Mouse (Mus musculus) heart, embryonic 14.5 days (tissue): ENCODE measurements around the gene Garnl3. TPM values are rescaled to one million over a fixed set of nuclear protein-coding genes. Genes with fewer than 3 reads are reported as not detected.
A peak's percentile ranks its signal among the peaks of the same experiment; 100 is the strongest.

ENCODE experiments used
- ATAC-seq: fragments of 200-750 bp; cut with Nextera tagmentation; 2 replicates; pipeline ENCODE4 v1.8.0; 2017; ENCODE audit warnings: low read depth, moderate TSS enrichment; ENCODE audit not compliant: insufficient number of reproducible peaks, insufficient read depth, low FRiP score
- H3K27ac ChIP-seq, 2 experiments: fragments of 200-500 bp in 1 of 2; fragments of 300-500 bp in 1 of 2; sonication (generic) in 1 of 2; replicated peaks in 1 of 2; 2 replicates each; pipeline ENCODE4 v1.5.1; 2012 to 2014; ENCODE audit warnings: low read depth in 2 of 2, low read length in 2 of 2, control low read depth in 1 of 2, mild to moderate bottlenecking in 1 of 2, mixed read lengths in 1 of 2; ENCODE audit not compliant: control insufficient read depth in 1 of 2, insufficient read depth in 1 of 2
- H3K27me3 ChIP-seq: fragments of 300-500 bp; sonication (generic); 2 replicates; pipeline ENCODE4 v1.6.1; 2014; ENCODE audit warnings: mild to moderate bottlenecking, low read length, control low read depth; ENCODE audit not compliant: control insufficient read depth, insufficient read depth
- H3K36me3 ChIP-seq: fragments of 300-500 bp; sonication (generic); 2 replicates; pipeline ENCODE4 v1.6.1; 2014; ENCODE audit warnings: mild to moderate bottlenecking, control low read depth, low read length, mixed read lengths; ENCODE audit not compliant: control insufficient read depth, insufficient read depth
- H3K4me1 ChIP-seq, 2 experiments: fragments of 200-500 bp in 1 of 2; fragments of 300-500 bp in 1 of 2; sonication (generic) in 1 of 2; 2 replicates each; pipeline ENCODE4 v1.6.1; 2012 to 2014; ENCODE audit warnings: low read length in 2 of 2, control low read depth in 1 of 2, mixed read lengths in 1 of 2; ENCODE audit not compliant: control insufficient read depth in 2 of 2, insufficient read depth in 2 of 2
- H3K4me2 ChIP-seq: fragments of 300-500 bp; sonication (generic); 2 replicates; pipeline ENCODE4 v1.6.1; 2014; ENCODE audit warnings: mild to moderate bottlenecking, low read length
- H3K4me3 ChIP-seq, 2 experiments: fragments of 200-500 bp in 1 of 2; fragments of 300-500 bp in 1 of 2; sonication (generic) in 1 of 2; 2 replicates each; pipeline ENCODE4 v1.5.1; 2012 to 2014; ENCODE audit warnings: low read length in 2 of 2, mild to moderate bottlenecking in 2 of 2, control low read depth in 1 of 2, low read depth in 1 of 2, moderate library complexity in 1 of 2; ENCODE audit not compliant: control insufficient read depth in 1 of 2, insufficient read depth in 1 of 2
- H3K9ac ChIP-seq: fragments of 300-500 bp; sonication (generic); 2 replicates; pipeline ENCODE4 v1.6.1; 2014; ENCODE audit warnings: mild to moderate bottlenecking, low read length
- H3K9me3 ChIP-seq: fragments of 300-500 bp; sonication (generic); 2 replicates; pipeline ENCODE4 v1.6.1; 2016; ENCODE audit warnings: low read length, control low read depth; ENCODE audit not compliant: control insufficient read depth
- WGBS: fragments of 180-500 bp; shearing (Covaris S2); extraction: QIAGEN DNeasy Blood & Tissue Kit; methylation state at CpG from one replicate; pipeline ENCODE4 v1.1.7; 2014; 5-methylcytosine and 5-hydroxymethylcytosine counted together
- polyA plus RNA-seq: library from polyadenylated mRNA; unstranded; fragments of >200 nt; fragmentation: Nextera tagmentation; extraction: Ambion mirVana; gene quantifications from 2 replicates; pipeline ENCODE4 v1.2.1, GENCODE M21; 2014

Gene Garnl3
- polyA plus RNA-seq, 1 experiment from 2014 or later: 11.0 TPM

DNA sequence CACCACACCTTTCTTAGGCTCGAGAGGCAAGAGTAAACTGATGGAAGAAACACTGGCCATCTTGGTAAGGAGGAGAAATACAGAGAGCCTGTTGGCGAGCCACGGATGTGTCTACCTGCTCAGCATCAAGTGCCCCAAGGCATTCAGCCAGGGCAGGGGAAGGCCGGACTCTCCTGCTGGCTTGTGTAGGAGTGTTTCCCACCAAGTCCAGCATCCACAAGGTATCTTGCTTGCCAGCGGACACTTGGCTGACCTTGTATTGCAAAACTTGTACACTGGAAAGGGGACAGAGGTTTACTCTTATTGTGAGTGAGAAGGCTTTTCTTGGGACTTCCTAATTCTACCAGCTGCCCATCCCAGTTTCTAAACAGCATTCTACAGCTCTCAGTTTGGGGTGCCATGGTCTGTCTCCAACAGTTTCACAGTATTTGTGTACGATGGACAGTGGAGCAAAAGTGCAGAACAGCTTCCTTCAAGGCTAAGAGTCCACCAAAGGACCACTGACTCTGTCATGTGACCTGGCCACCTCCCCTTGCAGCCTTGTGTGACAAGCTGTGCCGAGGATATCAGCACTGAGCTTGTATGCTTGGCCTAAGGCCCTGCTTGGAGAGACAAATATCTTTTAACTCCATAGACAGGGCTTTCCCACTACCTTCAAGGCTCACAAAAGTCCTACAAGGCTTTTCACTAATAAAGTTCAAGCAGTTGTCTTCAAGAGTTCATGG lies 3.5 kb upstream of the Garnl3 start:
- no peak overlapping the region for H3K4me3 ChIP-seq
- H3K4me2 ChIP-seq: no peak overlapping the region
- no peak overlapping the region for H3K9ac ChIP-seq
- WGBS: 69% methylated on average over 7 of the region's 7 CpGs
- no peaks in the 10 kb centered on the region for H3K9me3 ChIP-seq
- peaks cover 0 to 3% of the 10 kb centered on the region in 2 experiments; a peak in 1 of 4 replicates for H3K4me1 ChIP-seq
- no peaks in the 10 kb centered on the region for H3K36me3 ChIP-seq
- peaks cover 7% of the 10 kb centered on the region; the same call in 1 of the 2 replicates for H3K27me3 ChIP-seq
- H3K27ac ChIP-seq: no peak overlapping the region
- no peak for ATAC-seq

DNA sequence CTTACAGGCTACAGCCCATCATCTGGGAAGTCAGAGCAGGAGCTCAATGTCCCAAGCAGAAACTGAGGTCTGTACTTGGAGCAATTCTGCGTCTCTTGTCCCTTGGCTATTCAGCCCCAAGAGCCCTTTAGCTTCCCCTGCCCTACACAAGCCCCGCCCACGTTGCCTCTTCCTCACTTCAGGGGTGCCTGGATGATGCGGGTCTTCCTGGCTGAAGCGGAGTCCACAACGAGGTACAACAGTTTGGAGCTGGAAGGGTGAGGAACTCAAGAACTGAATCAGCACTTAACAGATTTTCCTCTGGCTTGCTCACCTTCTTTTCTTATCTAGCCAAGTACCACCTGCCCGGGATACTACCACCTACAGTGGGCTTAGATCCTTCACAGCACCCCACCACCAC lies 852 bp upstream of the Garnl3 start:
- Histone ChIP-seq H3K4me2 (0 out of 2 replicates have a peak overlapping the region, but pooled peaks have one; percentile 91), H3K27me3 (peaks cover 7% of the 10 kb centered on the region; the same call in 1 of the 2 replicates), H3K4me1 (peaks cover 6 to 13% of the 10 kb centered on the region in 2 experiments; a peak in 3 of 4 replicates), H3K27ac (no peak overlapping the region), H3K4me3 (no peak overlapping the region), H3K9ac (no peak overlapping the region), H3K36me3 (no peaks in the 10 kb centered on the region), H3K9me3 (no peaks in the 10 kb centered on the region)
- WGBS: 3% methylated on average over 7 of the region's 7 CpGs
- ATAC-seq: no peak

DNA sequence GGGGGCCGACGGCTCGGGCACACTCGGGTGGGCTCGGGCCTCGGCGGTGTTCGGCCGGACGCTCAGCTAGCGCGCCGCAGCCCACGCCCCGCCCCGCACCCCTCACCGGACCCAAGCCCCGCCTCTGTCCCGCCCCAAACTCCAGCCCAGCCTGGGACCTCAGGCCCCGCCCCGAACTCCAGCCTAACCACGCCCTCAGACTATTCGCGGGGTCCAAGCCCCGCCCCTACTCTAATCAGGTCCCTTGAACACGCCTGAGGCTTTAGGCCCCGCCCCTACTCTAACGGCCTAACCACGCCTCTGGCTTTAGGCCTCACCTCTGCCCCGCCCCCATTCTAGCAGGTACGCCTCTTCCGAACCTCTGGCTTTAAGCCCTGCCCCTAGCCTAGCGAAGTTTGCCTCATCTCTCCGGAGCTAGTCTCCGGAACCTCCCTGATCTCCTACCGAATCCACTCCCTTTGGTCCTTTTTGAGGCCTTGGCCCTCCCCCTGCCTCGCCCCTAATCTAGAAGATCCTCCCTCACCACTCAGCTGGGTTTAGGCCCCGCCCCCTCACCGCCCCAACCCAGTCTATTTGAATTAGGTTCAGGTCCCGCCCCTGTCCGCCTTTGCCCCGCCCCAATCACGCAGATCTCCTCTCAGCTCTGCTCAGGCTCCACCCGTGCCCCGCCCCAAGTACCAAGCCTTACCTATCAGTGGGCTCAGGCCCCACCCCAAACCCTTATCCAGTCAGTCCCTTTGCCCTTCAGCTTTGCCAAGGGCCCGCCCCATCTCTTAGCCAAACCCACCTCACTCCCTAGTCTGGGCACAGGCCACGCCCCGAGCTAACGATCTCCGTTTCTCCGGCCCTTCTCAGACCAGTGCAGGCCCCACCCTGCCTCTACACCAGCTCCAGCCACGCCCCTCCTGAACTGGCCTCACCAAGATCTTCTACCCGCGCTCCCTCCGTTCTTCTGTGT lies 649 bp downstream of the Garnl3 start:
- peak overlapping the region; percentile 69 to 76 for H3K27ac ChIP-seq
- ATAC-seq: peak; percentile 92
- H3K9ac ChIP-seq: peak overlapping the region; percentile 82
- no peaks in the 10 kb centered on the region for H3K36me3 ChIP-seq
- peaks cover 7% of the 10 kb centered on the region; the same call in 1 of the 2 replicates for H3K27me3 ChIP-seq
- peak overlapping the region; percentile 91 for H3K4me2 ChIP-seq
- no peaks in the 10 kb centered on the region for H3K9me3 ChIP-seq
- peaks cover 6 to 13% of the 10 kb centered on the region in 2 experiments; a peak in 3 of 4 replicates for H3K4me1 ChIP-seq
- H3K4me3 ChIP-seq: peak overlapping the region; percentile 57 to 76
- under 1% methylated on average over 46 of the region's 55 CpGs for WGBS

DNA sequence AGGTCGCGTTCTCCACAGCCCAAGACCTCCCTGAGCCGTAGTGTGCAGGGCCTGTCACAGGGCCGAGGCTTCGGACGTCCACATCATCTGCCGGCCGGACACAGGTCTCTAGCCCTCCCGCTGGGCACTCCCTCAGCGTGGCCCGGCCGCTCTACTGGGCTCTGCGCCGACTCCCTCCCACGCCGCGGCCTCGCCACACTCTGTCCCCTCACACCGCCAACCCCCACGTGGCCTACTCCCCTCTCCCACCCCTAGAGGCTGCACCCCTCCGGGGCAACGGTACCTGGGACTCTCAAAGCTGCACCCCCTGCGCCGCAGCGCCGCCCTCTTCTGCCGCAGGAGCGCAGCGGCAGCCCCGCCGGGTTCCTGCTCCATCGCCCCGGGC lies 1.3 kb downstream of the Garnl3 start:
- H3K36me3 ChIP-seq: no peaks in the 10 kb centered on the region
- peaks cover 6 to 13% of the 10 kb centered on the region in 2 experiments; a peak in 3 of 4 replicates for H3K4me1 ChIP-seq
- H3K4me3 ChIP-seq: peak overlapping the region; percentile 57 to 76
- peak overlapping the region; percentile 91 for H3K4me2 ChIP-seq
- peak overlapping the region; percentile 82 for H3K9ac ChIP-seq
- WGBS: 0% methylated on average over 33 of the region's 33 CpGs
- no peaks in the 10 kb centered on the region for H3K9me3 ChIP-seq
- peak; percentile 25 for ATAC-seq
- peaks cover 7% of the 10 kb centered on the region; the same call in 1 of the 2 replicates for H3K27me3 ChIP-seq
- peak overlapping the region in 1 of 2 experiments; percentile 59; a peak in 2 of 4 replicates for H3K27ac ChIP-seq

DNA sequence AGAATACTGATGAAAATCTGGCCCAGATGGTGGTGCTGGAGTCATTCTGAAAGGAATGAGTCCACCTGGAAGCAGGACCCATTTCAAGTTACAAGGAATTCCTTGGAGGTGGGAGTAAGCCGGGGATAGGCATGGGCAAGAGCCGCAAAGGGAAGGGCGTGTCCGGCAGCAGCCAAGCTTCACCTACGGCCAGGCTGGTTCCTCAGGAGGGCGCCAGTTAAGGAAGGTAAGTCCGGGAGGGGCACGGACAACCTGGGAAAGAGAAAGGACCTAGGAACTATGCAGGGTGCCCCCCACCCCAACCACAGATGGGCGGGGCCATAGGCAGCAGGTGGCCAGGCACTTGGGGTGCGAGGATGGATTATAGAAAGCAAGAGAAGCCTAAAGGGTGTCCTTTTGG lies 1.8 kb downstream of the Garnl3 start:
- H3K27me3 ChIP-seq: peaks cover 7% of the 10 kb centered on the region; the same call in 1 of the 2 replicates
- H3K36me3 ChIP-seq: no peaks in the 10 kb centered on the region
- peak overlapping the region; percentile 57 to 76 for H3K4me3 ChIP-seq
- H3K4me1 ChIP-seq: peaks cover 6 to 13% of the 10 kb centered on the region in 2 experiments; a peak in 3 of 4 replicates
- no peaks in the 10 kb centered on the region for H3K9me3 ChIP-seq
- WGBS: 2% methylated on average over 10 of the region's 10 CpGs
- ATAC-seq: no peak
- H3K9ac ChIP-seq: peak overlapping the region; percentile 82
- peak overlapping the region; percentile 91 for H3K4me2 ChIP-seq
- no peak overlapping the region for H3K27ac ChIP-seq

DNA sequence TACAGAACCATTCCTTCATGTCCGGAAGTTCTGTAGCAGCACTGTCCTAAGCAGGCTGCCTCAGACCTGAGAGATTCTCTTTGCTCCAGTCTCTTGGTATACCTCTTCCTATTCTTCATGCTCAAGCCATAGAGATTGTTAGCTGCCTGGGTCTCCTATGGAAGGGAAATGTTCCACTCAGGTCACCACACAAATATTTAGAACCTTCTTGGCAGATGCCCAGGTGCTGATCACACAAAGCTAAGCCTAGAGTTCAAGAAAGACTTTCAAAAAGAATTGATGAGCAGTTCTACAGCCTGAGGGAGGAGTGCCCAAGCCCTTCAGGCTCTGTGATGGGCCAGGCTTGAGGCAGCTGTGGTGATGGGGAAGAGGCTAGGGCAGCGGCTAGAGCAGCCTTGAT lies 2.4 kb downstream of the Garnl3 start:
- ATAC-seq: no peak
- 0 out of 2 replicates have a peak overlapping the region, but pooled peaks have one; percentile 82 for H3K9ac ChIP-seq
- H3K4me2 ChIP-seq: peak overlapping the region; percentile 91
- no peaks in the 10 kb centered on the region for H3K36me3 ChIP-seq
- 66% methylated on average over 2 of the region's 2 CpGs for WGBS
- H3K27ac ChIP-seq: no peak overlapping the region
- peaks cover 6 to 13% of the 10 kb centered on the region in 2 experiments; a peak in 3 of 4 replicates for H3K4me1 ChIP-seq
- no peak overlapping the region; a peak in 1 of 4 replicates for H3K4me3 ChIP-seq
- no peaks in the 10 kb centered on the region for H3K9me3 ChIP-seq
- peaks cover 7% of the 10 kb centered on the region; the same call in 1 of the 2 replicates for H3K27me3 ChIP-seq

DNA sequence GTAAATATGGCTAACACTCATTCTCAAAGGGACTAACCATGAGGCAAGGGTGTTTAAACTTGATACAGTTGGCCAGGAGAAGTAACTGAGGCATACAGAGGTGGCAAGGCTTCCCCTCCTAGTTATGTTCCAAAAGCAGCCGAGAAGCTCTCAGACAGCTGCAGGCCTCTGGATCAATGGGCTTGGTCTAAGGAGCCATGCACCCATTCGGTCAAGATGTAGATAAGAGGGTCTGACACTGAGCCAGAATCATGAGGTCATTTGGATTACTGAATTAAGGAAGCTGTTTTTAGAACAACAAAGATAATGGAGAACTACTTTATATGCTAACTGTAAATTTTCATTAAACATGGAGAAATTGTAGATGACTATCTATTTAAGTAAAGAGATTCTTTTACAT lies 4.2 kb downstream of the Garnl3 start:
- H3K36me3 ChIP-seq: no peaks in the 10 kb centered on the region
- H3K4me2 ChIP-seq: no peak overlapping the region
- 0 out of 2 replicates have a peak, but pooled peaks cover 2% of the 10 kb centered on the region for H3K27me3 ChIP-seq
- no peak for ATAC-seq
- H3K9me3 ChIP-seq: no peaks in the 10 kb centered on the region
- H3K4me3 ChIP-seq: no peak overlapping the region
- H3K9ac ChIP-seq: no peak overlapping the region
- H3K27ac ChIP-seq: no peak overlapping the region
- peaks cover 6 to 13% of the 10 kb centered on the region in 2 experiments; a peak in 3 of 4 replicates for H3K4me1 ChIP-seq
- WGBS: 22% methylated on average over 2 of the region's 2 CpGs
